Mouse (Mus musculus): Measurements from ENCODE around the gene 5330417C22Rik. TPM values are rescaled to one million over a fixed set of nuclear protein-coding genes. Genes with fewer than 3 reads are reported as not detected.

The 5330417C22Rik gene
- polyA plus RNA-seq, 2 experiments = 0.11 to 0.17 TPM

GRCm38 (mm10) chr3:108563309-108563708, 27.0 kb upstream of the 5330417C22Rik start:
- DNase-seq (ENCODE audit: low read depth in 3 of 3, low spot score in 3 of 3) (peak; percentile 72 to 85 (median 74)), ATAC-seq (ENCODE audit: insufficient read depth) (no peak)
- H3K36me3 ChIP-seq (replicated peaks; ENCODE audit: control insufficient read depth, insufficient read depth, low read depth) = peaks cover 5% of the 10 kb centered on the region
- TF ChIP-seq EP300 (IDR thresholded peaks at IDR 0.05; ENCODE audit: low read depth) = no peak
- TF ChIP-seq CTCF (IDR thresholded peaks at IDR 0.05; ENCODE audit: low read depth) = peak; percentile 85
- peak overlapping the region; percentile 96 for H3K27ac ChIP-seq
- peaks cover 17 to 18% of the 10 kb centered on the region in 2 experiments for H3K4me1 ChIP-seq (replicated peaks; ENCODE audit: control insufficient read depth in 2 of 2, insufficient read depth in 2 of 2, low read length in 1 of 2)
- H3K4me2 ChIP-seq (ENCODE audit: low read depth) = peak overlapping the region; percentile 99
- peak overlapping the region; percentile 72 for H3K9ac ChIP-seq (replicated peaks)
- H3K27me3 ChIP-seq (ENCODE audit: control insufficient read depth, insufficient read depth, low read length) = no peaks in the 10 kb centered on the region
- H3K4me3 ChIP-seq (ENCODE audit: insufficient read depth in 1 of 2, low read depth in 2 of 2, low read length in 2 of 2) = peak overlapping the region; percentile 59 to 97
- 0% methylated on average over 4 of the region's 4 CpGs for WGBS (ENCODE audit: insufficient replicate concordance)
- H3K9me3 ChIP-seq (ENCODE audit: control insufficient read depth, low read length) = no peaks in the 10 kb centered on the region

GRCm38 (mm10) chr3:108562777-108563271, 26.5 kb upstream of the 5330417C22Rik start:
- WGBS (ENCODE audit: insufficient replicate concordance) = under 1% methylated on average over 15 of the region's 15 CpGs
- TF ChIP-seq EP300 (IDR thresholded peaks at IDR 0.05; ENCODE audit: low read depth) (no peak), CTCF (IDR thresholded peaks at IDR 0.05; ENCODE audit: low read depth) (peak; percentile 24; the same call in 1 of the 2 replicates)
- DNase-seq (ENCODE audit: low read depth in 3 of 3, low spot score in 3 of 3) = peak in 1 of 3 experiments; percentile 49
- Histone ChIP-seq H3K4me2 (ENCODE audit: low read depth) (peak overlapping the region; percentile 99), H3K4me3 (ENCODE audit: insufficient read depth in 1 of 2, low read depth in 2 of 2, low read length in 2 of 2) (peak overlapping the region; percentile 59 to 97), H3K9me3 (ENCODE audit: control insufficient read depth, low read length) (no peaks in the 10 kb centered on the region), H3K36me3 (replicated peaks; ENCODE audit: control insufficient read depth, insufficient read depth, low read depth) (peaks cover 7% of the 10 kb centered on the region), H3K9ac (replicated peaks) (peak overlapping the region; percentile 72), H3K27me3 (ENCODE audit: control insufficient read depth, insufficient read depth, low read length) (no peaks in the 10 kb centered on the region), H3K4me1 (replicated peaks; ENCODE audit: control insufficient read depth in 2 of 2, insufficient read depth in 2 of 2, low read length in 1 of 2) (peaks cover 22 to 23% of the 10 kb centered on the region in 2 experiments), H3K27ac (peak overlapping the region; percentile 96)
- peak; percentile 66 for ATAC-seq (ENCODE audit: insufficient read depth)

- H3K9ac ChIP-seq (replicated peaks) = peak within 1 kb of the TSS; percentile 97
- peaks cover 9% of the 10 kb centered on the region for H3K36me3 ChIP-seq (replicated peaks; ENCODE audit: control insufficient read depth, insufficient read depth, low read depth)
- H3K27ac ChIP-seq = peak within 1 kb of the TSS; percentile 96
- peak within 1 kb of the TSS; percentile 99 for H3K4me2 ChIP-seq (ENCODE audit: low read depth)
- TF ChIP-seq CTCF (IDR thresholded peaks at IDR 0.05; ENCODE audit: low read depth) (no peak; the same call in 1 of the 2 replicates), EP300 (IDR thresholded peaks at IDR 0.05; ENCODE audit: low read depth) (no peak)
- H3K27me3 ChIP-seq (ENCODE audit: control insufficient read depth, insufficient read depth, low read length) = no peaks in the 10 kb centered on the region
- H3K4me3 ChIP-seq (ENCODE audit: insufficient read depth in 1 of 2, low read depth in 2 of 2, low read length in 2 of 2) = peak within 1 kb of the TSS; percentile 92 to 97
- WGBS (ENCODE audit: insufficient replicate concordance) = under 1% methylated on average over 40 of the region's 45 CpGs
- H3K9me3 ChIP-seq (ENCODE audit: control insufficient read depth, low read length) = no peaks in the 10 kb centered on the region
- ATAC-seq (ENCODE audit: insufficient read depth) = peak; percentile 96
- peaks cover 23 to 24% of the 10 kb centered on the region in 2 experiments for H3K4me1 ChIP-seq (replicated peaks; ENCODE audit: control insufficient read depth in 2 of 2, insufficient read depth in 2 of 2, low read length in 1 of 2)
- peak; percentile 98 for DNase-seq (ENCODE audit: low read depth in 3 of 3, low spot score in 3 of 3)
Observed at GRCm38 (mm10) chr3:108562133-108562730, 25.9 kb upstream of the 5330417C22Rik start, which contains the start of gene Tmem167b. TSS of gene Tmem167b (minus strand) at chr3:108562466.

GRCm38 (mm10) chr3:108557888-108558287, 21.6 kb upstream of the 5330417C22Rik start:
- DNase-seq (ENCODE audit: low read depth in 3 of 3, low spot score in 3 of 3) (peak; percentile 37 to 51 (median 38)), ATAC-seq (ENCODE audit: insufficient read depth) (no peak)
- H3K27ac ChIP-seq = peak overlapping the region; percentile 58
- 57% methylated on average over 4 of the region's 4 CpGs for WGBS (ENCODE audit: insufficient replicate concordance)
- H3K4me3 ChIP-seq (ENCODE audit: insufficient read depth in 1 of 2, low read depth in 2 of 2, low read length in 2 of 2) = no peak overlapping the region
- TF ChIP-seq EP300 (IDR thresholded peaks at IDR 0.05; ENCODE audit: low read depth) (peak; percentile 35), CTCF (IDR thresholded peaks at IDR 0.05; ENCODE audit: low read depth) (no peak)
- no peaks in the 10 kb centered on the region for H3K9me3 ChIP-seq (ENCODE audit: control insufficient read depth, low read length)
- 0 out of 2 replicates have a peak overlapping the region, but pooled peaks have one; percentile 3 for H3K9ac ChIP-seq (replicated peaks)
- H3K4me2 ChIP-seq (ENCODE audit: low read depth) = peak overlapping the region; percentile 44; the same call in 1 of the 2 replicates
- peaks cover 23 to 26% of the 10 kb centered on the region in 2 experiments for H3K4me1 ChIP-seq (replicated peaks; ENCODE audit: control insufficient read depth in 2 of 2, insufficient read depth in 2 of 2, low read length in 1 of 2)
- no peaks in the 10 kb centered on the region for H3K27me3 ChIP-seq (ENCODE audit: control insufficient read depth, insufficient read depth, low read length)
- peaks cover 12% of the 10 kb centered on the region for H3K36me3 ChIP-seq (replicated peaks; ENCODE audit: control insufficient read depth, insufficient read depth, low read depth)
